Mouse (Mus musculus) ES-E14 (cell line): Measurements from ENCODE around the gene Bloc1s6. TPM values are rescaled to one million over a fixed set of nuclear protein-coding genes. Genes with fewer than 3 reads are reported as not detected.

ENCODE experiments used
- DNase-seq: peaks from one replicate; pipeline ENCODE4 v3.0.0-alpha.2; 2013; ENCODE audit warnings: low read depth, low spot score
- H3K27ac ChIP-seq: 2 replicates; pipeline ENCODE4 v1.5.1; 2012; ENCODE audit warnings: low read depth, mild to moderate bottlenecking, low read length, moderate library complexity, mixed read lengths; ENCODE audit not compliant: poor library complexity, insufficient read depth, severe bottlenecking
- H3K36me3 ChIP-seq: 2 replicates; pipeline ENCODE4 v1.6.1; 2012; ENCODE audit warnings: mild to moderate bottlenecking, low read length, moderate library complexity, mixed read lengths; ENCODE audit not compliant: control insufficient read depth, poor library complexity, insufficient read depth, severe bottlenecking
- H3K4me1 ChIP-seq, 2 experiments: fragments of 150-350 bp in 1 of 2; sonication (generic) in 1 of 2; 2 replicates each; pipeline ENCODE4 v1.6.1; 2012; ENCODE audit warnings: low read length in 2 of 2, mild to moderate bottlenecking in 1 of 2, mixed read lengths in 1 of 2; ENCODE audit not compliant: control insufficient read depth in 2 of 2, insufficient read depth in 2 of 2, poor library complexity in 1 of 2
- H3K4me3 ChIP-seq, 2 experiments: fragments of 150-350 bp in 1 of 2; sonication (generic) in 1 of 2; 2 replicates each; pipeline ENCODE4 v1.5.1; 2012; ENCODE audit warnings: low read length in 2 of 2, low read depth in 1 of 2, mild to moderate bottlenecking in 1 of 2, mixed read lengths in 1 of 2; ENCODE audit not compliant: insufficient read depth in 1 of 2, poor library complexity in 1 of 2, severe bottlenecking in 1 of 2
- H3K9ac ChIP-seq: 2 replicates; pipeline ENCODE4 v1.6.1; 2012; ENCODE audit warnings: low read depth, mild to moderate bottlenecking, low read length, mixed read lengths; ENCODE audit not compliant: poor library complexity, insufficient read depth, severe bottlenecking
- H3K9me3 ChIP-seq: fragments of 150-350 bp; sonication (generic); 2 replicates; pipeline ENCODE4 v1.6.1; 2012; ENCODE audit warnings: low read depth, mild to moderate bottlenecking, low read length; ENCODE audit not compliant: control insufficient read depth, insufficient read depth
- CHD2 ChIP-seq: IDR thresholded peaks from 2 replicates; pipeline ENCODE4 v1.6.1; 2014; ENCODE audit warnings: mild to moderate bottlenecking, low read depth, low read length, inconsistent platforms
- HCFC1 ChIP-seq: IDR thresholded peaks from 2 replicates; pipeline ENCODE4 v1.6.1; 2012; ENCODE audit warnings: low read length, inconsistent platforms, borderline replicate concordance; ENCODE audit not compliant: insufficient read depth
- MAFK ChIP-seq: IDR thresholded peaks from 2 replicates; pipeline ENCODE4 v1.6.1; 2014; ENCODE audit warnings: mild to moderate bottlenecking, low read depth, low read length, inconsistent platforms; ENCODE audit not compliant: insufficient read depth
- ZC3H11A ChIP-seq: IDR thresholded peaks from 2 replicates; pipeline ENCODE4 v1.6.1; 2012; ENCODE audit warnings: low read depth, mild to moderate bottlenecking, inconsistent platforms, low read length, borderline replicate concordance
- ZNF384 ChIP-seq: IDR thresholded peaks from 2 replicates; pipeline ENCODE4 v1.6.1; 2012; ENCODE audit warnings: low read depth, low read length, inconsistent platforms
- in situ Hi-C, 2 experiments: fragments of 600-800 bp; cut with MboI; formaldehyde crosslinking; loops; one replicate each; pipeline ENCODE4 v1.15.1; 2025; ENCODE audit warnings: low sequenced_read_pairs in 2 of 2, inconsistent platforms in 1 of 2; ENCODE audit not compliant: unreplicated experiment in 2 of 2
- total RNA-seq: library from RNA; depleted of rRNA; stranded (reverse); fragments of 300-350 nt; gene quantifications from 2 replicates; pipeline ENCODE4 v1.2.3, GENCODE M21; 2012

Bloc1s6 gene
- total RNA-seq, 1 experiment: 11.6 TPM

GRCm38 (mm10) chr2:122702181-122703036 is 35.9 kb upstream of the Bloc1s6 start, which contains the start of gene Slc30a4:
Gene Slc30a4 (minus strand): TSS chr2:122702663.
- Histone ChIP-seq H3K4me1 (peaks cover 0 to 2% of the 10 kb centered on the region in 2 experiments; a peak in 1 of 4 replicates), H3K4me3 (peak within 1 kb of the TSS; percentile 63 to 85), H3K9ac (peak within 1 kb of the TSS; percentile 63), H3K9me3 (no peaks in the 10 kb centered on the region), H3K36me3 (no peaks in the 10 kb centered on the region), H3K27ac (no peak within 1 kb of the TSS)
- no peak for TF ChIP-seq ZC3H11A
- peak; percentile 39 for DNase-seq
- in situ Hi-C loops: no loop called here

- H3K9ac ChIP-seq: no peak overlapping the region
- no peak for DNase-seq
- no peaks in the 10 kb centered on the region for H3K36me3 ChIP-seq
- TF ChIP-seq HCFC1: no peak
- TF ChIP-seq ZC3H11A: no peak
- TF ChIP-seq CHD2: no peak
- no peak for TF ChIP-seq ZNF384
- TF ChIP-seq MAFK: no peak
- no peaks in the 10 kb centered on the region for H3K9me3 ChIP-seq
- H3K27ac ChIP-seq: no peak overlapping the region
- in situ Hi-C loops: no loop called here
- H3K4me1 ChIP-seq: peaks cover 0 to 2% of the 10 kb centered on the region in 2 experiments; a peak in 1 of 4 replicates
- H3K4me3 ChIP-seq: no peak overlapping the region
Measured at GRCm38 (mm10) chr2:122704572-122704971, 33.7 kb upstream of the Bloc1s6 start.

- no peak overlapping the region for H3K9ac ChIP-seq
- no peak overlapping the region for H3K4me3 ChIP-seq
- no peaks in the 10 kb centered on the region for H3K4me1 ChIP-seq
- DNase-seq: no peak
- H3K27ac ChIP-seq: no peak overlapping the region
- no peaks in the 10 kb centered on the region for H3K9me3 ChIP-seq
- no peak for TF ChIP-seq MAFK
- TF ChIP-seq ZC3H11A: no peak
- TF ChIP-seq ZNF384: no peak
- TF ChIP-seq CHD2: no peak
- TF ChIP-seq HCFC1: no peak
- no peaks in the 10 kb centered on the region for H3K36me3 ChIP-seq
- in situ Hi-C loops: no loop called here
Measured at GRCm38 (mm10) chr2:122708080-122708479, 30.2 kb upstream of the Bloc1s6 start.

- H3K4me1 ChIP-seq: no peaks in the 10 kb centered on the region
- in situ Hi-C loops: no loop called here
- no peak for DNase-seq
- H3K36me3 ChIP-seq: no peaks in the 10 kb centered on the region
- no peak overlapping the region for H3K9ac ChIP-seq
- no peaks in the 10 kb centered on the region for H3K9me3 ChIP-seq
- no peak overlapping the region for H3K27ac ChIP-seq
- no peak overlapping the region for H3K4me3 ChIP-seq
- TF ChIP-seq CHD2: no peak
- TF ChIP-seq HCFC1: no peak
- TF ChIP-seq ZNF384: no peak
- no peak for TF ChIP-seq ZC3H11A
- TF ChIP-seq MAFK: no peak
Measured at GRCm38 (mm10) chr2:122709156-122709555, 29.1 kb upstream of the Bloc1s6 start.
